Mouse (Mus musculus): ENCODE measurements around the gene Gpr3. TPM values are rescaled to one million over a fixed set of nuclear protein-coding genes. Genes with fewer than 3 reads are reported as not detected.

Gpr3 gene
- under 1 TPM; 0.63 to 0.89 TPM for total RNA-seq (2021)
- long read RNA-seq, experiment 1, result 0 reads
- long read RNA-seq, experiment 2, result 0 reads

DNA sequence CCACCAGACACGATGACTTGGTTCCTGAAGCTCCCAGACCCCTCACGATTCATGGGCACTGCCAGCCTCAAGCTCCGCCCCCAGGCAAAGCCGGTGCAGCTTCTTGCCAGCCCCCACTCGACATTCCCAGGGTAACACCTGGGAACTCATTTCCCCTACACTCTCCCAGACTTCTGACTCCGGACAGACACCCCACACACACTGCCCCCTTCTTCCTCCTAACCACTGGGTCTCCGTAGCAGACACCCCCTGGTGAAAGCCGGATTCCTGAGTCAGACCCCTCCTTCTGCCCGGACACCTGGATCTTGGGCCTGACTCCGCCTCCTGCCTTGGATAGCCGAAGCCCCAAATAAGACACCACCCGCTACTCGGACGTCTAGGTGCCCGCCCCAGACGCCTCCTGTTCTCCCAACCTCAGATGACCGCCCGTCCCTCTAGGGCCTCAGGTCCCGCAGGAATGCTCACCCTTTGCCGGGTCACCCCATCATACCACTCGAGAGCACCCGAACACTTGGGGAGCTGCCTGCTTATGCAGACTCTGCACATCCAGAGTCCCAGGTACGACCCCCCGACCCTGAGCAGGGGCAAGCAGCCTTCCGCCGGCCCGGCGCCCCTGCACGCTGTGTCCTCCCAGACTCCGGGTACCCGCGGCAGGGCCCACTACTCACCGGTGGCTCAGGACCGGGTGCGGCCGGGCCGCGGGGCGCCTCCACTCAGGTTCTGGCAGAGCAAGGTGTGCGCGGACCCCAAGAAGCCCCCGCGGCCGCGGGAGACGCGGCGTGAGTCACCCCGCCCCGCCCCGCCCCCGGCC lies at the start of gene Gpr3, which contains the start of gene Cd164l2:
Gene Gpr3 (minus strand): TSS at position 786 of the 811 bp plus-strand sequence.
Gene Cd164l2 (plus strand): TSS at position 381 of the 811 bp plus-strand sequence.
- no peak for DNase-seq

DNA sequence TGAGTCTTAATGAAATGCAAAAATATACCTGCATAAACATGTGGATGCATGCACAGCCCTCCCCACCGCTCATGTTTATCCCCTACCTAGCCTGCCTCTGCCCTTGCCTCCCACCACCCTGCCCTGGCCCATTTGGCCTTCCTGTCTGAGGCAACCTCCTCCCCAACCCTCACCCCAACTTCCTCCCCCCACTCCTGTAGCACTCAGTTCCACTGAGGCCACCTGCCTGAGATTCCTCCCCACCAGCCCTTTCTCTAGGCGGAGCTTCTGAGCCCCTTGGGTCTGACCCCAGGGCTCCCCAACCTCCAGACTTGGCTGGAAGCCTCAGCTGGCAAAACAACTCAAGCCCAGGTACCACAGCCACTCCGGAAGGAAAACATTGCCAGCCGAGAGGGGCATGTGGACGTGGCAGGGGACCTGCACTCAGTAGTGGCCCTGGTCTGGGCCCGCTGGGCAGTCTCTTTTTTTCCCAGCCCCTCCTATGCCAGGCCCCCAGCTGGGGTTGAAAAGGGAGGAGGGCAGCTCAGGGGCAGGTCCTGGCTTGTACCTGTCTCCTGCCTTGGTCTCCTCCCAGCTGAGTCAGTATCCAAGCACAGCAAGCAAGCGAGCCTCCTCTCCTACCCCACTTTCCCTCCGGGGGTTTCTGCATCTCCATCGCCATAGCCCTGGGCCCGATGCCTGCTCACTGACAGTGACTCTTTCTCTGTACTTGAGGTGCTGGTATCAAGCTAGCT lies 49.5 kb upstream of the Gpr3 start:
- no peak for DNase-seq

DNA sequence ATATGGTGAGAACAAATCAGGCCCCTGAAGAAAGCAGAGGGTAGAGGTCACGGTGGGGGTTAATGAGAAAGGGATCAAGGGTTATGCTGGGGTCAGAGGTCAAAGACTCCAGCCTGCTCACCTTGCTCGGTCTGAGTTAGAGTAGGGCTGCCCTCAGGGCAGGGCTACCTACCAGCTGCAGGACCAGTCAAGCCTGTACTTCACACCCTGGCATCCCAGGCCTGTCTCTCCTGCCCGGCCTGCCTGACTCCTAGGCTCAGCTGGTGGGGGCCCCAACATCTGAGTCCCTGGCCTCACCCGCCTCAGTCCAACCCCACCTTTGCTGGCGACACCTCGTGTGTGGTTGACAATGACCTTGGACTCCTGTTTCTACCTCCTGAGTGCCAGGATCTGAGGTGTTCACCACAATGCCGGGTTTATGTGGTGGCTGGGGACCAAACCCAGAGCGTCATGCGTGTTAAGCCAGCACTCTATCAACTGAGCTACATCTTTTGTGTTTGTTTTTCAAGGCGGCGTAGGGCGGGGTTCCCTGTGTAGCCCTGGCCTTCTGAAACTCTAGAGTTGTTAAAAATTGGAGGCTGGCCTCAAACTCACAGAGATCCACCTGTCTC lies 45.6 kb upstream of the Gpr3 start:
- DNase-seq, result no peak

DNA sequence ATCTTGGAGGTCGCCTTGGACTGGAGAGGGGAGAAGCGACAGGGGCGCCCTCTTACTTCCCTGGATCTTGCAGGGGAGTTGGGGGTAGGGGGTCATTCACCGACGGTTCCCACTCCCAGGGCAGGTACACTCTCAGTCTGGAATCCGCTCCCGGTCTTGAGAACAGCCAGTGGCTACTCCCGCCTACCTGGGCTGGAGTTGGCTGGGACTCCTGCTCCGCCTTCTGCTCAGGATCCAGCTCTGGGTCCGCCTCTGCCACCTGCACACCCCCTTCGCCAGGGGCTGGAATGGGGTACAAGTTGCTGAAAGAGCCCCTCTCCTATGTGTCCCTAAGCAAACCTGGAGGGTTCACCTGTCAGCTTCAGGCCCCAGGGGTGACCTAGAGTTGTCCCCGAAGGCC lies 44.9 kb upstream of the Gpr3 start:
- no peak for DNase-seq

DNA sequence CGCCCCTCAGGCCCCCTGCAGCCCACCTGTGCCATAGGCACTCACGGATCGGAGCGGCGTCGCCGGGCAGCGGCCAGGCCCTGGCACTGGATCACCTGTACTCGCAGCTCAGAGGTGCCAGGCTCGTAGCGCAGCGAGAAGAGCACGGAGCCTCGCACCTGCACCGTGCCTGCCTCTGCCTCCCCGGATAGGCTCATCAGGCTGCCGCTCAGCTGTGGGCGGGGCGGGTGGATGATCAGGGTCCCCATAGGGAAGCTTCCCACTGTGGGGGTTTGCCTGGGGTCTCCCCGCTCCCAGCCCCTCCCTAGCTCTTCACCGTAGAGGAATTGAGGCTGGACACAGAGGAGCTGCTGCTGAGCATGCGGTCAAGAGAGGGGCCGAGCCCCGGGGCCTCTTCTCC lies 44.5 kb upstream of the Gpr3 start:
- no peak for DNase-seq

DNA sequence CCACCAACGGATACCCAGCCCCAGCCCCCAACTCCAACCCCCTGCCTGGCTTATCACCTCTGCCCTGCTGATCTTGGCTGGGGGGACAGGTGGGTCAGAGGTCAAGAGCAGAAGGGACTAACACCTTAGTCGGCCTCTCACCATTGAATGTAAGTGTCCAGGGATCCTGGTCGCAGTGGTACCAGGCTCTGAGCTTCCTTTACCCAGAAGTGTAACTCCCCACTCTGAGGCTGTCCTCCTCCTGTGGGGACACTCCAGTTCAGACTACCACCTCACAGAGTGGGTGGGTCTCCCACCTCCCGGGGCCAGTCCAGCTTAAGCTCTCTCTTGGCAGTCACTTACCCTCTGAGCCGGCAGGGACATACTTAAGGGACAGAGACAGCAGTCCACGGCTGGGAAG lies 43.1 kb upstream of the Gpr3 start:
- DNase-seq, result no peak

DNA sequence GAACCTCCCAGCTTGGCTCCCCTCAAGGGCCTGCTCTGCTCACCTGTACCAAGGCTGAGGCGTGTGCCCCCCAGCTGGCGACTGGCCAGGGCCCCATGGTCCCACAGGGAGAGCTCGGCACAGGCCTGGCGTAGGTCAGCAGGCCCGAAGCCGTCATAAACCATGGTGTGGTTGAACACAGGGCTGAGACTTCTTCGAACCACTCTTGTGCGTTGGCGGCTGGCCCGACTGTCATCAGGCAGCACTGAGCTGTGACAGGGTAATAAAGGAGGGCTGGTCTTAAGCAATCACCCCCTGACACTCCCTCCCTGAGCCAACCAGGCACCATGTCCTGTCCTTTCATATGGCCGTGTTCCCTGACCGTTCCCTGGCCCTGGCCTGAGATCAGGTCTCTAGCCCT lies 41.1 kb upstream of the Gpr3 start:
- DNase-seq, result peak; percentile 25 to 40

DNA sequence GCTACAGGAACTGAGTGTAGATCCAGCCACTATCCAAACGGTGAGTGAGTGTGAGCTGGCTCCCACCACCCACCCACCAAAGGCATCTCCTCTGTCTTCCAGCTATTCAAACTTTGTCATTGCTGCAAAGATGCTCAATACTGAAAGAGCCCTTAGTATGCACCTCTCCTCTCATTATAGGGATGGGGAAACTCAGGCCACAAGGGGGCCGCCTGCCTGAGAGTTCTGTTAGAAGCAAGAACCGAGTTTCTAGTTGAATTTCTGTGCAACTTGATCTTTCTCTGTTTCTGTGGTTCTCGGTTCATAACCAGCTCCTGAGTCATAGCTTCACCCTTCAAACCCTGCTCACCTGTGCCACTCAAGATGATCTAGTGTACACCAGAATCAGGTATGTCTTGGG lies 39.8 kb upstream of the Gpr3 start:
- DNase-seq, result no peak

DNA sequence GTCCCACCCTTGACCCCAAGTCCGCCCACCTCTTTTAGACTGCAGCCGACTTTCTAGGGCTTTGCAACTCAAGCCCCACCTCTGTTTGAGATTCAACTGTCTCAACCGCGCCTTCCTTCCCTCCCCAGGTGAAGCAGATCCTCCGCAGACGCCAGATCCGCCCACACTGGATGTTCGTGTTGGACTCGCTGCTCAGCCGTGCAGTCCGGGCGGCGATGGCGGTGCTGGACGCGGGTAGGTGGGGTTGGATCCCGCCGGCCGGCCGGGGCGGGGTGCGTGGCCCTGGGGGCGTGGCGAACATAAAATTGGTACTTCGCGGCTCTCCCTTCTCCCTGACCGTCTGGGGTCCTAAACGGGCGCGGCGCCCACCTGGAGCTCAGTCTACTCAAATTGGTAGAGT lies 38.9 kb upstream of the Gpr3 start:
- DNase-seq, result peak; percentile 30 to 39

DNA sequence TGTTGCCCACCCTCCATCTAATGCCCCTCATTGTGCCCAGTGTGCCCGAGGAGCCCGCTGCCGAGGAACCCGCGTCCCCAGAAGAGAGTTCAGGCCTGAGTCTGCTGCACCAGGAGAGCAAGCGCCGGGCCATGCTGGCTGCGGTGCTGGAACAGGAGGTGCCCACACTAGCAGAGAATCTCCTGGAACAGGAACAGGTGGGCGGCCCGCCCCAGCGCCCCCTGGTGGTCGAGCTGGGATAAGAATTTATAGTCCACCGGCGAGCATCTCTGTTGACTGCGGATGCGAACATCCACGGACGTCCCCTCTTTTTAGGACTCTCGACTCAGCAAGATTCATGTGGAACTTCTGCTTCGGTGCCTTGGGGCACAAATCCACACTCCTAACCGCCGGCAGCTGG lies 38.3 kb upstream of the Gpr3 start:
- peak; percentile 84 to 91 for DNase-seq

DNA sequence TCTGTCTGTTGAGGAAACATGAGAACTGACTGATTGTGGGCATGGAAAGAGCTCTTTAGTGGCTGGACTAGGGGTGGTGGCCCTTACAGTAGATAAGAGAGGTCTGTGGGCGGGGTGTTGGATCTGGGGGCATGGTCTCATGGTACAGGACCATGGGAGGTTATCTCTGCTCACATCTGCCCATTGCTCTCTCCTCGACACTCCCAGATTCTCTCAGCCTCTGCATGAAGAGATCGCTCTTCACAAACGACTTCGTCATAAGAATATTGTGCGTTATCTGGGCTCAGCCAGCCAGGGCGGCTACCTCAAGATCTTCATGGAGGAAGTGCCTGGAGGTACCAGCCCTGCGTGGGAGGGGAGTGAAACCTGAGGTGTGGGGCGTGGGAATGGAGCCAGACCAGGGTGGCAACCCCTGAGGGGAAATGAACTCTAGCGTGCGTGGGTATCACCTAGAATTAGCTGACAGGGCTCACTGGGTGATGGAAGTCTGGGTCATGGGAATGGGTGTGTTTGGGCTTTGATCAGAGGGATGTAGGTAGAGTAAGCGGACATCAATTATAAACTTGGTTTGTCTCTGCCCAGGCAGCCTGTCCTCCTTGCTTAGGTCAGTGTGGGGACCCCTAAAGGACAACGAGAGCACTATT lies 35.6 kb upstream of the Gpr3 start:
- no peak for DNase-seq

DNA sequence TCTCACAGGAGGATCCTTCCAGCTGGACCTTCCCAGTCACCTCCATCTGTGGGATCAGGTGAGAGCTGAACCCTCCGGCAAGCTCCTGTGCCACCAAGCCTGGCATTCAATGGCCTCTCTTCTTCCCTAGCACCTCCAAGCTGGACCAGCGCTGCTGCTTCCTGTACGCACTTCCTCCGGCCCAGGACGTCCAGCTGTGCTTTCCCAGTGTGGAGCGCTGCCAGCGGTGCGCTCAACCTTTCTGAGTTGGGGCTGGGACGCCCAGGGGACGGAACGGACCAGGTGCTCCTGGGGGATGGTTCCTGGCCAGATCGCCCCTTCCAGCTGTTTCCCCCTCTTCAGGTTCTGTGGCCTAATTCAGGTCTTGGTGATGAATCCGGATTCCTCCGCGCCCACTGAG lies 34.7 kb upstream of the Gpr3 start:
- DNase-seq, result peak; percentile 45 to 66

DNA sequence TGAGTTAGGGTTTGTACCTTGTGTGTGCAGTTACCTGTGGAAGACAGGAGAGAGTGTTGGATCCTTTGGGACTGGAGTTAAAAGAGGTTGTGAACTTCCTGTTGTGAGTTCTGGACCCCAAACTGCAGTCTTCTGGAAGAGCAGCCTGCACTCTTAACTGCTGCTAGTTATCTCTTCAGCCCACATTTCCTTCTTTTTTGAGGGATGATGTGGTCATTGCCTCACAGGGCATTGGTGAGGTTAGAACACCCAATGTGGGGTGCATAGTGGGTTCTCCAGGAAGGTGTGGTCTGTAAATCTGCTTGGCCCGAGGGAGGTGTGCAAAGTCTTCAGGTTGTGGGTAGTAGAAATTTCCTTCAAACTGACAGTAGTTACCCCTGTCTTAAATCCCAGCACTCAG lies 32.0 kb upstream of the Gpr3 start:
- no peak for DNase-seq

DNA sequence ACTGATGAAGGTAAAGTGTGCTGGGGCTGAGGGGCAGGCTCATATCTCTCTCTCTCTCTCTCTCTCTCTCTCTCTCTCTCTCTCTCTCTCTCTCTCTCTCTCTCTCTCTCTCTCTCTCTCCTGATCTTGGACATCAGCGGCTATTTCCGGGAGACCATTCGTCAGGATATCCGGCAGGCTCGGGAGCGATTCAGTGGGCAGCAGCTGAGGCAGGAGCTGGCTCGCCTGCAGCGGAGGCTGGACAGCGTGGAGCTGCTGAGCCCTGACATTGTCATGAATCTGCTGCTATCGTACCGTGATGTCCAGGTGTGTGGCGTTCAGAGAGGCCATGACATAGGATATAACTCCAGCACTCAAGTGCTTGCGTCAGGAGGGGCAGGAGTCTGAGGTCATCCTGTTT lies 31.2 kb upstream of the Gpr3 start:
- DNase-seq, result peak; percentile 26 to 29

DNA sequence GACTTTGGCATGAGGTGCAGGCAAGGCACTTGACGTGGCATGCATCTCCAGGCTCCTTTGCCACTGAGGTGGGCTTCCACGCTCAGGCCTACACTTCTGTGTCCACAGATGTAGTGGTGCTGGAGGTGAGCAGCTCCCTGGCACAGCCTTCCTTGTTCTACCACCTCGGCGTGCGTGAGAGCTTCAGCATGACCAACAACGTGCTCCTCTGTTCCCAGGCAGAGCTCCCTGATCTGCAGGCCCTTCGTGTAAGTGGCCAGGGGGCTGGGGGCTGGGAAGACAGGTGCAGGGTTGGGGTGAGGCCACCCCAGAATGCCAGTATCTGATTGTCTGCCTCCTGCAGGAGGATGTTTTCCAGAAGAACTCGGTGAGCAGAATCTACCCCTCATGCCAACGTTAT lies 30.4 kb upstream of the Gpr3 start:
- no peak for DNase-seq

DNA sequence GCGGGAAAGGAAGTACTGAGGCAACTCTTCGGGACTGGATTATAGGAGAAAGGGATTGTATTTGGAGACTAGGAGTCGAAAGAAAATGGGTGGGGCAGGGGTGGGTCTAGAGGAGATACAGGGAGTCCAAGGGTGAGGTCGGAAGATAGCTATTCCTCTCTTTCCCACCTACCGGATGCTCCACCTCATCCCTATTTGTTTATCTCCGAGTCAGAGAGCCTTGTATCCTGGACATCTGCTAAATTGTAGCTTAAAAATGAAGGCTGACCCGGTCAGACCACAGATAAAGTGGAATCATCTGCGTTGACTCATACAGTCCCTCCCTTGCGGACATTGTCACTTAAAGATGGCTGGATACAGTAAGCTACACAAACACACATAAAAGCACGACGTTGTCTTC lies 29.6 kb upstream of the Gpr3 start:
- DNase-seq, result no peak

DNA sequence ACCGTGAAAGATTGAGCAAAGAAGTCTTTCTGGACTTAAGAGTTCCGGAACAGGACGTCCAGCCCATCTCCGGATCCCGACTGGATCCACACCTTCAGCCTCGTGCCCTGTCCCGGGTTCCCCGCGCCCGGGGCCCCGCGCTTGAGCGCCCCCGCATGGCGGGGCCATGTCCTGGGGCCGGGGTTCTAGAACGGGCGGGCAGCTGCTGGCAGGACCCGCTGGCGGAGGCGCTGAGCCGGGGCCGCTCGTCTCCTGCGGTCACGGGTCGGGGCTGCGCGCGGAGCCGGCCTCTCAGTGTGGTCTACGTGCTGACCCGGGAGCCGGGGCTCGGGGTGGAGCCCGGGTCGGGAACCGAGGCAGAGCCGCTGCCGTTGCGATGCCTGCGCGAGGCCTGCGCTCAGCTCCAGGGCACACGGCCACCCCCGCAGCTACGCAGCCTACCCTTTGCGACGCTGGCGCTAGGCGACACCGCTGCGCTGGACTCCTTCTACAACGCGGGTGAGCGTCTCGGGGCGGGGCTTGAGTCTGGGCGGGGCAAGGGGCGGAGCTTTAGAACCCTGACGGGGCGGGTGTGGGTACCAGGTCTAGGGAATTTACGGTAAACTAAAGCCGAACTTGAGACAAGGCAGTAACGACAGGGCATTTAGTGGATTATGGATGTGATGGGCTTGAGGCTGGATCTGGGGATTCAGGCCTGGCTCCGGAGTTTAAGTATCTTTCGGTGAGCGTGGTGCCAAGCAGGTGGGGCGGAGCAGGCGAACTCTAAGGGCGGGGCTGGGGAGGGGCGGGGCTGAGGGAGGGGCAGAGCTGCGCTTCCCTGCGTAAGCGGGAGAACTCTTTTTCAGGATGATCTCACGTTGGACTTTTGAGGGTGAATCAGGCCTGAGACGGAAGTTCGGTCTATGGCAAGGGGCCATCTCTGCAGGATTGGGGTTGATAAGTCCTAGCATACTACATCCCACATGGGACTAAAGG lies 28.9 kb upstream of the Gpr3 start:
- peak; percentile 93 to 94 for DNase-seq

DNA sequence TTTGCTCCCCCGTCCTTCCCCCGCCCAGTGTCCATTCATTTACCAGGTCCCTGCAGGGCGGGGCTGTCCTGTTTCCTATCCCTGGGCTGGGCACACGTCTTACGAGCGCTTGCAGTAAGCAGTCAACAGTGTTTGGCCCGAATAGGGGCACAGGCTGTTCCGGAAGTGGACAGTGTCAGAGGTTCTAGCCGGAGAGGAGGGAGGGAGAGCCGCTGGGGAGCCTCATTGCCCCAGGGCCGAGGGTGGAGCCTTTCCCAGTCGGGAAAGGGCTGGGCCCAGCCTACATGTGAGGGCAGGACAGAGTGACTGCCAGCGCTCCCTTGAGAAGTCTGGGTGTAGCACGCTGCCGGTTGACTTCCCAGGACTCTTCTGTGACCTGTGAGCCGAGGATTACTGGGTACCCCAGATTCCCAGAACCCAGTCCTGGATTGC lies 28.2 kb upstream of the Gpr3 start, which contains the start of gene Map3k6:
Gene Map3k6 (plus strand): TSS at position 329 of the 432 bp plus-strand sequence.
- peak; percentile 90 for DNase-seq

DNA sequence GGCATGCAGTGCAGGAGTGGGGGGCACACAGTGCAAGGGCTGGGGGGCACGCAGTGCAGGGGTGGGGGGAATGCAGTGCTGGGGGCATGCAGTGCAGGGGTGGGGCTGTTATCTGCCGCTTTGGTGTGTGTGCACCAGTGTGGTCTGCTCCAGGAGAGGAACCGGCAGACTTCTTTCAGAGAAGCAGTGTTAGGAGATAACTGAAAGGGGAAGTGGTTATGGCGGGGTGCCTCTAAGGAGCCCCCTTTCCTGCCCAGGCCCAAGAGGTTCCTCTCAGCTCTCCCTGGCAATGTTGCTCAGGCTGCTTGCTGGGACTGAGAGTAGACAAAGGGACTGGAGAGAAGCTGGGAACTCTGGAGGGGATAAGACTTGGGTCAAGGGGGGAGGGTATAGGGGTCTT lies 25.6 kb upstream of the Gpr3 start:
- no peak for DNase-seq

DNA sequence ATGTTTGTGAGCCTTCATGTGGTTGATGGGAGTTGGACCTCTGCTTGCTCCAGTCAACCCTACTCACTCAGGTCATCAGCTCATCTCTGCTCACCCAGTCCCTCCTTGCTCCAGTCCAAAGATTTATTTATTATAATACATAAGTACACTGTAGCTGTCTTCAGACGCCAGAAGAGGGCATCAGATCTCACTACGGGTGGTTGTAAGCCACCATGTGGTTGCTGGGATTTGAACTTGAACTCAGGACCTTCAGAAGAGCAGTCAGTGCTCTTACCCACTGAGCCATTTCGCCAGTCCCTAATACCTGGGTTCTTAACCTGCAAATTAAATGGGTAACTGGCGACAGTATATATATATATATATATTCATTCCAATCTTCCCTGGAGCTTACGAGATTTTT lies 23.1 kb upstream of the Gpr3 start:
- no peak for DNase-seq

DNA sequence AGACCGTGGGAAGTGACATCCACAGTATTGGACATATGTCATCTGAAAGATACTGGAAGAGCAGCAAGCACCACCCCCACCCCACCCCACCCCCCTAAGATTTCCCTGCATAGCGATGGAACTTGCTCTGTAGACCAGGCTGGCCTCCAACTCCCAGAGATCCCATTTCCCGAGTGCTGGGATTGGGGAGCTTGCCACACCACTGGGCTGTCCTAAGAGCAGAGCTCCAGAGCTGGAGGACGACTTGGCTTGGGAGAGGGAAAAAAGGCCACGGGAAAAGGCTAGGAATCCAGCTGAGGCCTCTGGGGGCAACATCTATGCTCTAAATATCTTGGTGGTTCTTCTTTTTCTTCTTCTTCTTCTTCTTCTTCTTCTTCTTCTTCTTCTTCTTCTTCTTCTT lies 22.4 kb upstream of the Gpr3 start:
- DNase-seq, result no peak
